Mouse (Mus musculus): Measurements from ENCODE around the gene Dnaaf5. TPM values are rescaled to one million over a fixed set of nuclear protein-coding genes. Genes with fewer than 3 reads are reported as not detected.

Dnaaf5 gene
- polyA plus RNA-seq, 1 experiment from 2014 or later = 45.6 TPM

DNA sequence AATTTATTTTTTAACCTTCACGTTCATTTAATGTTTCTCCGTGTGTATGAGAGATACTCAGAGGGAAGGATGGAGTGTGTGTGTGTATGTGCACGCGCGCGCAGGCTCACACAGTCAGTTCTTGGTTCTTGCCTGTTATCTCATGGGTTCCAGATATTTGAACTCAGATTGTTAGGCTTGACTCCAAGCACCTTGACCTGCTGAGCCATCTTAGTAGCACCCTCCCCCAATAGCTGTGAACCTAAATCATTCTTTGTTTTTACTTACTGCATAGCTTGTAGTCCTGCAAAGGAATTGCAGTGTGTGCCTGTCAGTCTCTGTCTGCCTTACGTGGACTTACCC is 59.6 kb downstream of the Dnaaf5 start:
- no peaks in the 10 kb centered on the region for H3K27me3 ChIP-seq
- in situ Hi-C loops (cut with MboI; ENCODE audit: low pct_unique_long_range_greater_than_20kb) = no loop called here
- no peak for ATAC-seq
- TF ChIP-seq CTCF (IDR thresholded peaks at IDR 0.05) = no peak
- DNase-seq (ENCODE audit: low read depth, low spot score) = no peak
- ChIA-PET POLR2A (interaction anchor here (1.7 kb wide), 1 partner anchor 9 kb away, joined by 4 read pairs; the partner anchor contains the start of gene Sun1), CTCF (no interaction called here)

- ChIA-PET CTCF (no interaction called here), POLR2A (no interaction called here)
- ATAC-seq = no peak
- no peak for DNase-seq (ENCODE audit: low read depth, low spot score)
- no peak for TF ChIP-seq CTCF (IDR thresholded peaks at IDR 0.05)
- in situ Hi-C loops (cut with MboI; ENCODE audit: low pct_unique_long_range_greater_than_20kb) = no loop called here
- H3K27me3 ChIP-seq = no peaks in the 10 kb centered on the region
Observed at GRCm38 (mm10) chr5:139211737-139212385, 61.8 kb downstream of the Dnaaf5 start.

DNA sequence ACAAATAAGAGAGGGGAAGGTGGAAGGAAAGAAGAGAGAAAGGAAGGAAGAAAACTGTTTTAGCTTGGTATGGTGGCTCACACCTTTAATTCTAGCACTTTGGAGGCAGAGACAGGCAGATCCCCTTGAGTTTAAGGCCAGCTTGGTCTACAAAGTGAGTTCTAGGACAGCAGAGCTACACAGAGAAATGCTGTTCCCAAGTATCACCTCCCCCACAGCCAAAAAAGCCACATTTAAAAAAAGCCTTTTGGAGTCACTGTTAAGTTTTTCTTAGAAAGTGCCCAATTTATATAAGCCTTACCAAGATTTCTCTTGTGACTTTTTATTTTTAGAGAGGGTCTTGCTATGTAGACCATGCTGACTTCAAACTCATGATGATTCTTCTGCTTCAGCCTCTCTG is 64.3 kb downstream of the Dnaaf5 start:
- POLR2A ChIA-PET = interaction anchor here (1.1 kb wide), 1 partner anchor 9 kb away, joined by 4 read pairs; no protein-coding TSS in a partner anchor
- no peak for ATAC-seq

DNA sequence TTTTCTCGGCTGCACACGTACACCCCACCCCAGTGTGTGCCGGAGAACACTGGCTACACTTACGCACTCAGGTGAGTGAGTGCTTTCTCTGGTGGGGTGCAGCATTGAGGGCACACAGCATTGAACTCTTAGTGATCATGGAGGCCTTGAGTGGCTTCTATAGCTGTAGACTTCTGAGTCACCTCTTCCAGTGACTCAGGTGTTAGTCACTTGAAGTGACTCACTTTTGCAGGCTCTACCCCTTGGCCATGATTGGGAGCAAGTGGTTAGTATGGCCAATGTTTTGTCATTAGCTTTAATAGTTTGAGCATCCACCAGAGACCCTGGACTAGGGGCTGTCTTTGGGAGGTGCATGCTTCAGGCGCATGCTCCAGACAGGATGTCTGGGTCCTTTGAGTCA is 65.2 kb downstream of the Dnaaf5 start:
- CTCF ChIA-PET = no interaction called here
- DNase-seq (ENCODE audit: low read depth, low spot score) = peak; percentile 57
- H3K27me3 ChIP-seq = no peaks in the 10 kb centered on the region
- ATAC-seq = peak; percentile 79
- in situ Hi-C loops (cut with MboI; ENCODE audit: low pct_unique_long_range_greater_than_20kb) = no loop called here
- POLR2A ChIA-PET = no interaction called here
- TF ChIP-seq CTCF (IDR thresholded peaks at IDR 0.05) = no peak

More for the DNA sequence above, 64.3 kb downstream of the Dnaaf5 start:
- no peaks in the 10 kb centered on the region for H3K27me3 ChIP-seq
- in situ Hi-C loops (cut with MboI; ENCODE audit: low pct_unique_long_range_greater_than_20kb) = no loop called here
- no peak for DNase-seq (ENCODE audit: low read depth, low spot score)
- CTCF ChIA-PET = interaction anchor here (0.9 kb wide), 1 partner anchor 56 kb away, joined by 4 read pairs; no protein-coding TSS in a partner anchor
- no peak for TF ChIP-seq CTCF (IDR thresholded peaks at IDR 0.05)

- ChIA-PET CTCF (interaction anchor here (1.2 kb wide), 1 partner anchor 11 kb away, joined by 4 read pairs; no protein-coding TSS in a partner anchor), POLR2A (interaction anchor here (1.0 kb wide), 1 partner anchor 12 kb away, joined by 3 read pairs; no protein-coding TSS in a partner anchor)
- DNase-seq (ENCODE audit: low read depth, low spot score) (no peak), ATAC-seq (no peak)
- no peak for TF ChIP-seq CTCF (IDR thresholded peaks at IDR 0.05)
- no peaks in the 10 kb centered on the region for H3K27me3 ChIP-seq
- in situ Hi-C loops (cut with MboI; ENCODE audit: low pct_unique_long_range_greater_than_20kb) = no loop called here
Observed at GRCm38 (mm10) chr5:139216121-139216520, 66.1 kb downstream of the Dnaaf5 start.

DNA sequence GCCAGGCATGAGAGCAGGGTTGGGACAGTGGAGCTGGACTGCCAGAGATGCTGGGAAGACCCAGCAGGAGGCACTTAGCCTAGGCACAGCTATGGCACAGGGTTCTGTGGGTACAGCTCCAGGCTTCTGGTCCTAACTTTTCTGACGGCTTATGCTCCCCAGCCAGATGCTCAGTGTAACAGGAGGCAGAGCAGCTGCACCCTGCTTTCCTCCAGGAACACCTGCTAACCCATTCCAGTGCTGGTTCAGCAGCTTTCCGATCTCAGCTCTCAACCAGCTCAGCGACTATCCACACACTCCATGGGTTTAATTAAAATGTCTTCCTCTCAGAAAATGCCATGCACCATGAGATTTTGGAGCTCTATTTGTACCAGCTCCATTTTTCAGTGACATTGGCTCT is 66.8 kb downstream of the Dnaaf5 start:
- in situ Hi-C loops (cut with MboI; ENCODE audit: low pct_unique_long_range_greater_than_20kb) = no loop called here
- H3K27me3 ChIP-seq = no peaks in the 10 kb centered on the region
- ChIA-PET POLR2A (interaction anchor here (0.6 to 1.0 kb wide), 2 partner anchors 11 to 43 kb away, joined by 3 to 8 read pairs; no protein-coding TSS in a partner anchor), CTCF (interaction anchor here (1.0 to 1.2 kb wide), 2 partner anchors 11 to 13 kb away, joined by 3 to 4 read pairs; no protein-coding TSS in a partner anchor)
- ATAC-seq (no peak), DNase-seq (ENCODE audit: low read depth, low spot score) (no peak)
- no peak for TF ChIP-seq CTCF (IDR thresholded peaks at IDR 0.05)

DNA sequence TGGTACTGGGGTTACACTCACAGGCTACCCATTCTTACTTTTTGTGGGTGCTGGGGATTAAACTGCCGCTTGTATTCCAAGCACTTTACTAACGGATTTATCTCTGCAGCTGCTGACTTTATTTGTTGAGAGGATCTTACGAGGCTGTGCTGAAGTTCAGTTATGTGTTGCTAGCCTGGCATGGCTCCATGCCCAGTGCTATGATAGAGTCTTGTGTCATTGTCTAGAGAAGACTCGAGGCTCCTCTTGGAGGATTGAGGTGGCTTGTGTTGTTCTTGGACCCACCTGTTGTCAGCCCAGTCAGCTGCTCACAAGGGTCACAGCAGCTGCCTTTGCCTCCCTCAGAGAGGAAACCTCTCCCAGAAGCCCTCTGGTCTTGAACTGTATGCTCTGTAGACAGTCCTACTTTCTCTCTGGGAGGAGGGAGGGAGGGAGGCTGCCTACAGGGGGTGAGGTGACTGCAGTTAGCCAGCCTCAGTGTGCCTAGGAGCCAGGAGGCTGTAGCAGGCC is 70.0 kb downstream of the Dnaaf5 start:
- in situ Hi-C loops (cut with MboI; ENCODE audit: low pct_unique_long_range_greater_than_20kb) = no loop called here
- no peak for ATAC-seq
- DNase-seq (ENCODE audit: low read depth, low spot score) = no peak
- ChIA-PET POLR2A (no interaction called here), CTCF (no interaction called here)
- no peaks in the 10 kb centered on the region for H3K27me3 ChIP-seq
- no peak for TF ChIP-seq CTCF (IDR thresholded peaks at IDR 0.05)

GRCm38 (mm10) chr5:139220610-139221009 is 70.6 kb downstream of the Dnaaf5 start:
- ChIA-PET CTCF (interaction anchor here (0.7 to 1.6 kb wide), 2 partner anchors 10 to 34 kb away, joined by 3 to 5 read pairs; no protein-coding TSS in a partner anchor), POLR2A (no interaction called here)
- no peak for TF ChIP-seq CTCF (IDR thresholded peaks at IDR 0.05)
- no peak for DNase-seq (ENCODE audit: low read depth, low spot score)
- in situ Hi-C loops (cut with MboI; ENCODE audit: low pct_unique_long_range_greater_than_20kb) = no loop called here
- H3K27me3 ChIP-seq = no peaks in the 10 kb centered on the region
- ATAC-seq = no peak

- POLR2A ChIA-PET = interaction anchor here (1.4 kb wide), 1 partner anchor 9 kb away, joined by 4 read pairs; no protein-coding TSS in a partner anchor
- H3K27me3 ChIP-seq = no peaks in the 10 kb centered on the region
- TF ChIP-seq CTCF (IDR thresholded peaks at IDR 0.05) = no peak
- no peak for DNase-seq (ENCODE audit: low read depth, low spot score)
- no peak for ATAC-seq
- in situ Hi-C loops (cut with MboI; ENCODE audit: low pct_unique_long_range_greater_than_20kb) = no loop called here
- CTCF ChIA-PET = interaction anchor here (0.9 to 2.7 kb wide), 2 partner anchors 14 to 15 kb away, joined by 3 to 10 read pairs; no protein-coding TSS in a partner anchor
Observed at GRCm38 (mm10) chr5:139223331-139223730, 73.3 kb downstream of the Dnaaf5 start.

GRCm38 (mm10) chr5:139227236-139227635 is 77.2 kb downstream of the Dnaaf5 start:
- no peak for DNase-seq (ENCODE audit: low read depth, low spot score)
- TF ChIP-seq CTCF (IDR thresholded peaks at IDR 0.05) = no peak
- ChIA-PET CTCF (interaction anchor here (1.2 to 1.6 kb wide), 3 partner anchors 10 to 52 kb away, joined by 3 to 4 read pairs (median 4); no protein-coding TSS in a partner anchor), POLR2A (interaction anchor here (0.8 to 1.3 kb wide), 3 partner anchors 11 to 27 kb away, joined by 3 to 6 read pairs (median 3); partner anchors contain the start of gene Sun1)
- in situ Hi-C loops (cut with MboI; ENCODE audit: low pct_unique_long_range_greater_than_20kb) = no loop called here
- no peaks in the 10 kb centered on the region for H3K27me3 ChIP-seq
- ATAC-seq = no peak

DNA sequence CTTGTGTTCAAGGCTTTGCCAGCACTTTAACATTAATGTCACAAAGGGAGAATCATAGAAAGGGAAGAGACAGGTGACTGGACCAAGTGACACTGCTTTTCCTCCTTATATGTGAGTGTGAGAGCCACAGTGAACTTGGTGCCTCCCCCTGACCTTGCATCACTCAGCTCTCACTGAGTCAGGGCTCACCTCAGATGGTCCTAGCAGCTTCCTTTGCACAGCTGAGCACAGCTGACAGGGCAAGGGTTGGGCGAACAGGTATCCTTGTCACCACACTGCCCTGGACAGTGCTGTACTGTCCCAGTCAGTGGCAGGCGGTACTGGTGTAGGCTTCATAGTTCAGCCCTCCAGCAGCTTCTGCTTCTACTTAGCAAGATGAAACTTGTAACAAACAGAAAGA is 77.6 kb downstream of the Dnaaf5 start:
- DNase-seq (ENCODE audit: low read depth, low spot score) (no peak), ATAC-seq (no peak)
- CTCF ChIA-PET = interaction anchor here (1.2 to 1.6 kb wide), 4 partner anchors 11 to 52 kb away, joined by 3 to 4 read pairs (median 4); no protein-coding TSS in a partner anchor
- in situ Hi-C loops (cut with MboI; ENCODE audit: low pct_unique_long_range_greater_than_20kb) = no loop called here
- H3K27me3 ChIP-seq = no peaks in the 10 kb centered on the region
- POLR2A ChIA-PET = interaction anchor here (0.8 to 1.3 kb wide), 3 partner anchors 10 to 27 kb away, joined by 3 read pairs; partner anchors contain the start of gene Sun1
- no peak for TF ChIP-seq CTCF (IDR thresholded peaks at IDR 0.05)

Data from Patski (cell line).